Mouse (Mus musculus) cerebellum, postnatal 36 days (tissue): ENCODE results near the gene Pofut2.
"Not testable (repeated sequence)": the region's sequence is repeated elsewhere in the genome, so short reads cannot be mapped to it uniquely, and the experiment has no call there.

Source experiments
- DNase-seq, 2 experiments: peaks; one replicate each; pipeline ENCODE4 v3.0.0; 2021 to 2022; ENCODE audit warnings: mixed read lengths in 2 of 2

The Pofut2 gene

GRCm38 (mm10) chr10:77272980-77273730, 14.1 kb downstream of the Pofut2 start:
- DNase-seq: peak; percentile 85 to 88

- DNase-seq: peak in 1 of 2 experiments; percentile 27
Observed at GRCm38 (mm10) chr10:77273798-77274197, 14.8 kb downstream of the Pofut2 start.

GRCm38 (mm10) chr10:77282085-77282484, 23.1 kb downstream of the Pofut2 start:
- not testable (repeated sequence) for DNase-seq

- DNase-seq: peak; percentile 78 to 90
Observed at GRCm38 (mm10) chr10:77282822-77283221, 23.8 kb downstream of the Pofut2 start.

- peak in 1 of 2 experiments; percentile 1 for DNase-seq
Observed at GRCm38 (mm10) chr10:77284832-77285231, 25.8 kb downstream of the Pofut2 start.

- DNase-seq: no peak
Observed at GRCm38 (mm10) chr10:77287626-77288025, 28.6 kb downstream of the Pofut2 start.

- DNase-seq: no peak
Observed at GRCm38 (mm10) chr10:77288639-77289195, 29.7 kb downstream of the Pofut2 start.

GRCm38 (mm10) chr10:77289559-77289958, 30.5 kb downstream of the Pofut2 start:
- no peak for DNase-seq

- no peak for DNase-seq
Observed at GRCm38 (mm10) chr10:77290624-77291366, 31.8 kb downstream of the Pofut2 start.

GRCm38 (mm10) chr10:77294691-77295090, 35.7 kb downstream of the Pofut2 start:
- DNase-seq: peak; percentile 84 to 86

- no peak for DNase-seq
Observed at GRCm38 (mm10) chr10:77298621-77299020, 39.6 kb downstream of the Pofut2 start.

GRCm38 (mm10) chr10:77299194-77299593, 40.2 kb downstream of the Pofut2 start:
- DNase-seq: no peak

GRCm38 (mm10) chr10:77300237-77300933, 41.4 kb downstream of the Pofut2 start:
- DNase-seq: no peak

GRCm38 (mm10) chr10:77300934-77301297, 41.9 kb downstream of the Pofut2 start:
- no peak for DNase-seq

- no peak for DNase-seq
Observed at GRCm38 (mm10) chr10:77304362-77304761, 45.3 kb downstream of the Pofut2 start.

- no peak for DNase-seq
Observed at GRCm38 (mm10) chr10:77304840-77305533, 46.0 kb downstream of the Pofut2 start.

- DNase-seq: no peak
Observed at GRCm38 (mm10) chr10:77305766-77306165, 46.7 kb downstream of the Pofut2 start.

GRCm38 (mm10) chr10:77308978-77309377, 50.0 kb downstream of the Pofut2 start:
- DNase-seq: no peak

GRCm38 (mm10) chr10:77314711-77315266, 55.8 kb downstream of the Pofut2 start:
- no peak for DNase-seq

- no peak for DNase-seq
Observed at GRCm38 (mm10) chr10:77315682-77316081, 56.7 kb downstream of the Pofut2 start.
